Mouse (Mus musculus) cerebellum, adult 2 months (tissue): ENCODE data around the gene Wdr81.

Experiments used
- CTCF ChIP-seq: fragments of 200-500 bp; IDR thresholded peaks from 2 replicates; pipeline ENCODE4 v1.5.1; 2011; ENCODE audit warnings: low read depth, mild to moderate bottlenecking, control low read depth, low read length, moderate library complexity, borderline replicate concordance; ENCODE audit not compliant: insufficient read depth
- POLR2A ChIP-seq: fragments of 200-500 bp; IDR thresholded peaks from 2 replicates; pipeline ENCODE4 v1.6.1; 2011; ENCODE audit warnings: low read length, control low read depth, borderline replicate concordance; ENCODE audit not compliant: insufficient read depth

- no peak for TF ChIP-seq CTCF
- TF ChIP-seq POLR2A: no peak
Observed at GRCm38 (mm10) chr11:75424459-75424858, 30.1 kb downstream of the Wdr81 start.
